Mouse (Mus musculus) MEL (cell line): ENCODE data around the gene Rragc. TPM values are rescaled to one million over a fixed set of nuclear protein-coding genes. Genes with fewer than 3 reads are reported as not detected.

Experiments
- DNase-seq: peaks from one replicate; pipeline ENCODE4 v3.0.0; 2011; ENCODE audit warnings: low read depth, low spot score
- H3K27ac ChIP-seq: 2 replicates; pipeline ENCODE4 v1.5.1; 2012; ENCODE audit warnings: low read depth, mild to moderate bottlenecking, control low read depth, low read length, moderate library complexity; ENCODE audit not compliant: control insufficient read depth
- H3K27me3 ChIP-seq, 2 experiments: fragments of 150-350 bp in 1 of 2; sonication (generic) in 1 of 2; 2 replicates each; pipeline ENCODE4 v1.6.1; 2012; ENCODE audit warnings: low read length in 2 of 2, mild to moderate bottlenecking in 2 of 2, improper control_type of control experiment in 1 of 2, moderate library complexity in 1 of 2; ENCODE audit not compliant: insufficient read depth in 2 of 2, control insufficient read depth in 1 of 2
- H3K36me3 ChIP-seq, 2 experiments: 2 replicates each; pipeline ENCODE4 v1.6.1; 2012 to 2014; ENCODE audit warnings: low read length in 2 of 2, improper control_type of control experiment in 1 of 2, inconsistent platforms in 1 of 2, mild to moderate bottlenecking in 1 of 2; ENCODE audit not compliant: insufficient read depth in 2 of 2, control insufficient read depth in 1 of 2
- H3K4me1 ChIP-seq, 2 experiments: fragments of 150-350 bp in 1 of 2; sonication (generic) in 1 of 2; 2 replicates each; pipeline ENCODE4 v1.6.1; 2012; ENCODE audit warnings: low read length in 2 of 2, improper control_type of control experiment in 1 of 2, mild to moderate bottlenecking in 1 of 2; ENCODE audit not compliant: insufficient read depth in 2 of 2, control insufficient read depth in 1 of 2
- H3K4me3 ChIP-seq, 2 experiments: fragments of 150-350 bp in 1 of 2; sonication (generic) in 1 of 2; 2 replicates each; pipeline ENCODE4 v1.5.1; 2012; ENCODE audit warnings: low read depth in 2 of 2, low read length in 2 of 2, mild to moderate bottlenecking in 2 of 2, moderate library complexity in 2 of 2, control low read depth in 1 of 2, improper control_type of control experiment in 1 of 2; ENCODE audit not compliant: control insufficient read depth in 1 of 2, insufficient read depth in 1 of 2
- H3K79me2 ChIP-seq: 2 replicates; pipeline ENCODE4 v1.6.1; 2012; ENCODE audit warnings: mild to moderate bottlenecking, low read length, moderate library complexity; ENCODE audit not compliant: control insufficient read depth, poor library complexity, insufficient read depth
- H3K9ac ChIP-seq: 2 replicates; pipeline ENCODE4 v1.6.1; 2012; ENCODE audit warnings: low read depth, mild to moderate bottlenecking, control low read depth, low read length, moderate library complexity; ENCODE audit not compliant: control insufficient read depth, poor library complexity, severe bottlenecking
- H3K9me3 ChIP-seq: fragments of 150-350 bp; sonication (generic); replicated peaks from 2 replicates; pipeline ENCODE4 v1.6.1; 2012; ENCODE audit warnings: mild to moderate bottlenecking, low read length, improper control_type of control experiment, moderate library complexity; ENCODE audit not compliant: insufficient read depth
- CTCF ChIP-seq, 3 experiments: IDR thresholded peaks in 2 of 3; conservative IDR thresholded peaks in 1 of 3; 2 replicates each; pipeline ENCODE4 v1.5.1; 2011 to 2012; ENCODE audit warnings: low read length in 3 of 3, low read depth in 2 of 3, mild to moderate bottlenecking in 2 of 3, improper control_type of control experiment in 1 of 3, inconsistent platforms in 1 of 3, mixed read lengths in 1 of 3, moderate library complexity in 1 of 3; ENCODE audit not compliant: control insufficient read depth in 1 of 3, insufficient read depth in 1 of 3, poor library complexity in 1 of 3, severe bottlenecking in 1 of 3
- MAX ChIP-seq: IDR thresholded peaks from 2 replicates; pipeline ENCODE4 v1.6.1; 2011; ENCODE audit warnings: low read length, improper control_type of control experiment
- MAZ ChIP-seq: IDR thresholded peaks from 2 replicates; pipeline ENCODE4 v1.6.1; 2012; ENCODE audit warnings: low read depth, mild to moderate bottlenecking, inconsistent platforms, low read length, improper control_type of control experiment
- MXI1 ChIP-seq: IDR thresholded peaks from 2 replicates; pipeline ENCODE4 v1.6.1; 2011; ENCODE audit warnings: mild to moderate bottlenecking, low read depth, low read length, improper control_type of control experiment
- RAD21 ChIP-seq: IDR thresholded peaks from 2 replicates; pipeline ENCODE4 v1.6.1; 2011; ENCODE audit warnings: mild to moderate bottlenecking, low read depth, low read length, improper control_type of control experiment
- USF2 ChIP-seq, 2 experiments: IDR thresholded peaks; 2 replicates each; pipeline ENCODE4 v1.6.1; 2011 to 2012; ENCODE audit warnings: improper control_type of control experiment in 2 of 2, low read length in 2 of 2, borderline replicate concordance in 1 of 2, inconsistent platforms in 1 of 2, low read depth in 1 of 2, mild to moderate bottlenecking in 1 of 2; ENCODE audit not compliant: insufficient read depth in 1 of 2
- ZKSCAN1 ChIP-seq: IDR thresholded peaks from 2 replicates; pipeline ENCODE4 v1.6.1; 2012; ENCODE audit warnings: low read depth, mild to moderate bottlenecking, inconsistent platforms, low read length, improper control_type of control experiment, moderate library complexity
- ZMIZ1 ChIP-seq: IDR thresholded peaks from 2 replicates; pipeline ENCODE4 v1.6.1; 2012; ENCODE audit warnings: low read depth, mild to moderate bottlenecking, inconsistent platforms, low read length, improper control_type of control experiment, moderate library complexity
- polyA plus RNA-seq, 2 experiments: library from polyadenylated mRNA; stranded (reverse) in 1 of 2; unstranded in 1 of 2; fragments of >175 nt in 1 of 2; fragments of >200 nt in 1 of 2; gene quantifications; 2 replicates each; pipeline versions ENCODE4 v1.2.1 to v1.2.4; 2012; ENCODE audit warnings: low replicate concordance in 2 of 2, low read depth in 1 of 2; ENCODE audit not compliant: insufficient read length in 2 of 2, insufficient read depth in 1 of 2, missing spikeins in 1 of 2
- total RNA-seq: library from RNA; depleted of rRNA; stranded (reverse); fragments of 300-350 nt; gene quantifications from 2 replicates; pipeline ENCODE4 v1.2.3, GENCODE M21; 2012

Rragc gene
- total and polyA plus RNA-seq, 3 experiments, result 21.0 to 36.6 TPM; not detected in 1

DNA sequence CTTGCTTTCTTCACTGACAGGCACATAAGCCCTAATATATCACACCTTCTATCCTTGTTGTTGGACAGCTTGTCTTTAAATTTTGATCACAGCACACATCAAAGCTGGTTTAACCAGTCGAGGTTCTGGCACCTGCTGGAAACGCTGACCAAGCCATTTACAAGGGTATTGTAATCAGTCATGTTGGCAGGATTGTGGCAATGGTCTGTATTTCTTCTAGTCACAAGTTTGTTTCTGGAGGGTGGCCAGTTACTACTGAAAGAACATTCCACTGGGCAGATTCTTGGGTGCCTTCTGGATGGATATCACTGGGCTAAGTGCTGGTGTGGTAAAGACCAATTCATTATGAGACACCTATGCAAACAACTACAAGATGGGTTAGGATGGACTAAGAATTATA lies 4.8 kb upstream of the Rragc start:
- DNase-seq, result no peak
- no peak overlapping the region for H3K9ac ChIP-seq
- peaks cover 35% of the 10 kb centered on the region for H3K79me2 ChIP-seq
- H3K36me3 ChIP-seq, result peaks cover 6 to 17% of the 10 kb centered on the region in 2 experiments
- TF ChIP-seq USF2 (IDR thresholded peaks at IDR 0.05; ENCODE audit: borderline replicate concordance in 1 of 2, insufficient read depth in 1 of 2, low read depth in 1 of 2, low read length in 2 of 2) (no peak), ZKSCAN1 (no peak), RAD21 (no peak), MAZ (no peak)
- H3K4me3 ChIP-seq, result no peak overlapping the region
- no peaks in the 10 kb centered on the region for H3K9me3 ChIP-seq
- peaks cover 0 to 7% of the 10 kb centered on the region in 2 experiments; a peak in 1 of 4 replicates for H3K4me1 ChIP-seq
- H3K27ac ChIP-seq, result no peak overlapping the region
- H3K27me3 ChIP-seq, result no peaks in the 10 kb centered on the region

DNA sequence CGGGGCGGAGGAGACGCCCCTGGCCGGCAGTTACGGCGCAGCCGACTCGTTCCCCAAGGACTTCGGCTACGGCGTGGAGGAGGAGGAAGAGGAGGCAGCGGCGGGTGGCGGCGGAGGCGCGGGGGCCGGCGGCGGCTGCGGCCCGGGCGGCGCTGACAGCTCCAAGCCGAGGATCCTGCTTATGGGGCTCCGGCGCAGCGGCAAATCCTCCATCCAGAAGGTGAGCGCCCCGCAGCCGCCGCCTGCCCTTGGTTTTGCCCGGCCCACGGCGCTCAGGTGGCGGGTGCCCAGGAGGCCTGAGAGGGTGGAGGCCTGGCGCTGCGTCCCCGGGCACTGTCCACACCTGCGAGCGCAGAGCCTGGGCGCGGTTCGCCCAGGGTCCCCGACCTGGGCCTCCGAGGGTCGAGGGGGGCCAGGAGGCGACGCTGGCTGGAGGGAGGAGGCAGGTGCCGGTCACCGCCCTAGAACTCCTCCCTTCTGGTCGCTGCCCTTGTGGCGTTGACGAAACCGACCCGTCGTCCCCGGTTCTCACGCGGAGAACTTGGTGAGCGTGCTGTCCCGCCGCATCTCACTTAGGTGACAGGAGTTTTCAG lies 398 bp downstream of the Rragc start, which contains the start of gene 4930535I16Rik:
Gene 4930535I16Rik (minus strand): TSS at position 475 of the 593 bp plus-strand sequence.
- H3K4me3 ChIP-seq, result peak within 1 kb of the TSS; percentile 86 to 96
- no peak for TF ChIP-seq MAX
- TF ChIP-seq ZMIZ1, result peak; percentile 12; the same call in 1 of the 2 replicates
- H3K9me3 ChIP-seq, result no peaks in the 10 kb centered on the region
- H3K36me3 ChIP-seq, result peaks cover 7 to 25% of the 10 kb centered on the region in 2 experiments
- H3K4me1 ChIP-seq, result peaks cover 0 to 15% of the 10 kb centered on the region in 2 experiments; a peak in 2 of 4 replicates
- DNase-seq, result peak; percentile 60
- peaks cover 44% of the 10 kb centered on the region for H3K79me2 ChIP-seq
- H3K9ac ChIP-seq, result peak within 1 kb of the TSS; percentile 98
- peak within 1 kb of the TSS; percentile 55 for H3K27ac ChIP-seq
- H3K27me3 ChIP-seq, result no peaks in the 10 kb centered on the region

DNA sequence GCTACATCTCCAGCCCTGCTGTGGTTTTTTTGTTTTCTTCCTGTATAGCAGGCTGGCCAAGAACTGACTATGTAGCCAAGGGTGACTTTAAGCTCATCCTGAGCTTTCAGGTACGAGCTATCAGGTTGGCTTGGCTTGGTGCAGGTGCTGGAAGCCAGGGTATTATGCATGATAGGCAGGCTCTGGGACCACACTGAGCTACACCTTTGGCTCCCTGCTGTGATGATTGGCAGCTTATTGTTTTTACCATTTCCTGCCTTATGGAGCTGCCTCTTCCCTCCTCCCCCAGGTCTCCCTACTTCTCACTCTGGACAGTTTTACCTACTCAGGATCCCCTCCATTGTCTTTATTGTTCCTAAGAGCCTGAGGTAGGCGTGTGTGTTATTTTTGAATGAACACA lies 1.6 kb downstream of the Rragc start:
- TF ChIP-seq MXI1 (no peak), CTCF (IDR thresholded peaks at IDR 0.05 in 2 of 3, conservative IDR thresholded peaks at IDR 0.05 in 1 of 3; ENCODE audit: control insufficient read depth in 1 of 3, insufficient read depth in 1 of 3, low read depth in 2 of 3, low read length in 3 of 3, poor library complexity in 1 of 3, severe bottlenecking in 1 of 3) (no peak)

More for the DNA sequence above, 1.6 kb downstream of the Rragc start:
- DNase-seq, result no peak
- H3K27ac ChIP-seq, result no peak overlapping the region
- peaks cover 8 to 25% of the 10 kb centered on the region in 2 experiments for H3K36me3 ChIP-seq
- peak overlapping the region; percentile 86 to 96 for H3K4me3 ChIP-seq
- H3K9me3 ChIP-seq, result no peaks in the 10 kb centered on the region
- H3K79me2 ChIP-seq, result peaks cover 37% of the 10 kb centered on the region
- peaks cover 0 to 15% of the 10 kb centered on the region in 2 experiments; a peak in 2 of 4 replicates for H3K4me1 ChIP-seq
- peak overlapping the region; percentile 98 for H3K9ac ChIP-seq
- H3K27me3 ChIP-seq, result no peaks in the 10 kb centered on the region
